Mouse (Mus musculus): ENCODE measurements at regions not wholly inside any gene's neighbourhood (a gene's known extent, or its start where the extent isn't known, plus 50 kb on each side); places are given as distances from the start of the nearest gene placed in this dataset.

DNA sequence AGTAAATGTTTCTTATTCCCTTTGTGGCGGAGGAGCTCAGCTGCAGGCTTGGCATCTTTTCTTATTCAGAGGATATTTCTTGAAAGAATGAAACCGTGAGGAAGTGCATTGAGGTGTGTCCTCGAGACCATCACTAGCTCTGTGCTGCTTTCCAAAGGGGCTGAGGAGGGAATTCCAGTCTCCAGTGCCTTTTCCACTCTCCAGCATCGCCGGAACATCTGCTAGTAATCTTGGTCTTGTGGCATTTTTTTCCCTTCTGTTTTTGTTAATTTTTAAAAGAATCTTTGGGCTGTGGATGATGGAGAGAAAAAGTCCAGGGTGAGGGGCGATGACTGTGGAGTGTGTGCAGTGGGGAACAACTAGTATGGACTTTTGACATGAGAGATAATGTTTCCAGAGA is 395.9 kb upstream of the Klf4 start:
- TF ChIP-seq CHD2 (IDR thresholded peaks at IDR 0.05; ENCODE audit: low read depth, low read length), result no peak
- no peak for TF ChIP-seq ZNF384 (IDR thresholded peaks at IDR 0.05; ENCODE audit: low read depth, low read length)
